In the genomic region with DNA sequence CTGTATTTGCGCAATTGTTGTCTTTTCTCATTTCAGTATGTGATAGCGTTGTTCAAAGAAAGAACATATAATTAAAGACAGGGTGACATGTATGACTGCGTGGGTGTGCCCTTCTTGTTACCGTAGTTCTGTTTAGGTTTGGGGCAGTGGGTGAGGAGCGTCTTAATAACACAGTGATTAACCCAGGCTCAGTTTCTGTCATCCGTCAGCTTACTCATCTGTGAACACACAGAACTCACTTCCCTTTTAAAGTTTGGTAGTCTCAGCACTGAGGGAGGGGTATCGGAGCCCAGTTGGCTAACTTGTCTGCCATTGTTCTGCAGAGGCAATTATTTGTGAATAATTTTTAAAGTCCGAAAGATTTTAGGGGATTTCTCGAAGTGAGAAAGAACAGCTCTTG, we compare ENCODE assay signal across 21 mouse cellular contexts. TPM values are rescaled to one million over a fixed set of nuclear protein-coding genes. Genes with fewer than 3 reads are reported as not detected.
DNase-seq lines count a peak whose midpoint lies in the region; ATAC-seq lines count a peak whose summit lies in the region.
"Had no signal": no experiment of that assay in that cellular context is flagged by ENCODE, and none has a peak within 500 bp of the region (broad histone marks: within the 10 kb centered on the region; RNA-seq: fewer than 3 reads in every experiment).

No protein-coding gene starts in this region.

- H3K4me1 ChIP-seq in heart, embryonic 13.5 days: peaks cover 31% of the 10 kb centered on the region
- no peaks in the 10 kb centered on the region for H3K4me1 ChIP-seq in forebrain, embryonic 10.5 days
- H3K4me1 ChIP-seq: embryonic facial prominence, embryonic 13.5 days; forebrain, embryonic 13.5 days; hindbrain, embryonic 12.5 days had no signal

- 85% methylated on average over 9 of the region's 9 CpGs for WGBS in heart, embryonic 13.5 days
- 86% methylated on average over 9 of the region's 9 CpGs for WGBS in forebrain, embryonic 10.5 days

- H3K9ac ChIP-seq in heart, embryonic 13.5 days: no peak overlapping the region
- H3K9ac ChIP-seq: embryonic facial prominence, embryonic 13.5 days; forebrain, embryonic 13.5 days; forebrain, postnatal 0 days; hindbrain, embryonic 12.5 days had no signal

- ATAC-seq in heart, embryonic 13.5 days (ENCODE audit: extremely low read depth, insufficient number of reproducible peaks, low FRiP score, low TSS enrichment): no peak
- ATAC-seq in granulocyte monocyte progenitor cell, adult 5-6 weeks (replicated peaks; ENCODE audit: poor library complexity, severe bottlenecking): peak; percentile 67
- ATAC-seq: forebrain, embryonic 13.5 days; forebrain, postnatal 0 days; hindbrain, embryonic 16.5 days; inflammation-experienced regulatory T-cells, adult 6 months; intestine, postnatal 0 days had no signal

- H3K4me2 ChIP-seq in heart, embryonic 13.5 days: no peak overlapping the region
- H3K4me2 ChIP-seq: embryonic facial prominence, embryonic 13.5 days; forebrain, embryonic 13.5 days; hindbrain, embryonic 12.5 days had no signal

- no peaks in the 10 kb centered on the region for H3K36me3 ChIP-seq in heart, embryonic 13.5 days
- no peaks in the 10 kb centered on the region for H3K36me3 ChIP-seq in forebrain, embryonic 10.5 days (replicated peaks)
- H3K36me3 ChIP-seq: embryonic facial prominence, embryonic 13.5 days; hindbrain, embryonic 12.5 days had no signal

- no peak for DNase-seq in heart, postnatal 4 days
- DNase-seq in B cell, adult 2 months: peak; percentile 7 to 13
- no peak for DNase-seq in adrenal gland, adult 8-10 months
- DNase-seq in urinary bladder, postnatal 4 days (ENCODE audit: low spot score in 2 of 2): no peak
- no peak for DNase-seq in forebrain, embryonic 10.5 days (ENCODE audit: extremely low spot score, low spot score)
- DNase-seq: adrenal gland, postnatal 14 days; cerebellum, adult 11-12 months; cerebellum, adult 9-10 months; cerebellum, postnatal 25 days; forebrain, postnatal 0 days; gastrocnemius, postnatal 14 days; heart, postnatal 14 days; kidney, adult 8-10 months had no signal

- no peak overlapping the region for H3K4me3 ChIP-seq in heart, embryonic 13.5 days
- no peak overlapping the region for H3K4me3 ChIP-seq in forebrain, embryonic 10.5 days
- H3K4me3 ChIP-seq: embryonic facial prominence, embryonic 13.5 days; forebrain, embryonic 13.5 days; hindbrain, embryonic 12.5 days had no signal

- peak overlapping the region; percentile 80; the same call in 1 of the 2 replicates for H3K27ac ChIP-seq in heart, embryonic 13.5 days (replicated peaks)
- H3K27ac ChIP-seq in forebrain, embryonic 10.5 days: no peak overlapping the region
- H3K27ac ChIP-seq: embryonic facial prominence, embryonic 13.5 days; forebrain, embryonic 13.5 days; hindbrain, embryonic 12.5 days had no signal

- no peaks in the 10 kb centered on the region for H3K27me3 ChIP-seq in heart, embryonic 13.5 days (replicated peaks)
- H3K27me3 ChIP-seq in forebrain, embryonic 10.5 days (ENCODE audit: poor library complexity, severe bottlenecking): no peaks in the 10 kb centered on the region
- H3K27me3 ChIP-seq: embryonic facial prominence, embryonic 13.5 days; forebrain, embryonic 13.5 days; hindbrain, embryonic 12.5 days had no signal

- H3K9me3 ChIP-seq in heart, embryonic 13.5 days: no peaks in the 10 kb centered on the region; the same call in 1 of the 2 replicates
- no peaks in the 10 kb centered on the region for H3K9me3 ChIP-seq in forebrain, embryonic 10.5 days
- H3K9me3 ChIP-seq: embryonic facial prominence, embryonic 13.5 days; forebrain, embryonic 13.5 days; hindbrain, embryonic 12.5 days had no signal

RNA-seq across cellular contexts. Expression of a gene that starts 20.4 kb away (rescaled TPM):
- 73.4 and 82.1 TPM in 2 replicates for polyA plus RNA-seq in heart, embryonic 13.5 days (2015; fragmentation: Nextera tagmentation; extraction: Ambion mirVana)
- total RNA-seq in heart, postnatal 4 days (2021): 10 to 100 TPM; 60.7 to 63.1 TPM
- total RNA-seq in granulocyte monocyte progenitor cell, adult 5-6 weeks (2014; fragmentation: Nextera tagmentation): 0.11 and 0.39 TPM in 2 replicates
- 1.5 and 5.2 TPM in 2 replicates for total RNA-seq in granulocyte monocyte progenitor cell, adult 5-6 weeks (2017)
- total RNA-seq in adrenal gland, adult 8-10 months (2022): 10 to 100 TPM in 2 of 4 experiments, 1 to 10 TPM in 2; 2.0 to 15.1 (median 7.6) TPM
- 12.6 and 13.1 TPM in 2 replicates for polyA plus RNA-seq in forebrain, embryonic 10.5 days (2016; fragmentation: Nextera tagmentation; extraction: Ambion mirVana)

RNA-seq across cellular contexts. Expression of a gene that starts 35.0 kb away (rescaled TPM):
- 75.0 and 80.7 TPM in 2 replicates for polyA plus RNA-seq in heart, embryonic 13.5 days (2015; fragmentation: Nextera tagmentation; extraction: Ambion mirVana)
- total RNA-seq in heart, postnatal 4 days (2021): 10 to 100 TPM; 28.6 to 32.2 TPM
- total RNA-seq in granulocyte monocyte progenitor cell, adult 5-6 weeks (2014; fragmentation: Nextera tagmentation): 63.3 and 65.3 TPM in 2 replicates
- 88.6 and 89.8 TPM in 2 replicates for total RNA-seq in granulocyte monocyte progenitor cell, adult 5-6 weeks (2017)
- total RNA-seq in adrenal gland, adult 8-10 months (2022): 10 to 100 TPM; 46.9 to 62.3 (median 54.4) TPM
- polyA plus RNA-seq in forebrain, embryonic 10.5 days (2016; fragmentation: Nextera tagmentation; extraction: Ambion mirVana): 127 and 129 TPM in 2 replicates

Comparison
In these comparisons a context has a peak if more than half of its experiments do, and no peak if none do; other contexts are left out.
1. DNase-seq: peak in B cell, adult 2 months (2 of 2); none in heart, postnatal 4 days (single experiment), adrenal gland, adult 8-10 months (single experiment), urinary bladder, postnatal 4 days (0 of 2) and forebrain, embryonic 10.5 days (single experiment).